Mouse (Mus musculus) bone marrow, adult 2 months (tissue): ENCODE results near the gene H2al1e.
"Not testable (repeated sequence)": the region's sequence is repeated elsewhere in the genome, so short reads cannot be mapped to it uniquely, and the experiment has no call there.

Source experiments
- CTCF ChIP-seq: fragments of 200-500 bp; IDR thresholded peaks from 2 replicates; pipeline ENCODE4 v1.5.1; 2011; ENCODE audit warnings: low read length, control low read depth; ENCODE audit not compliant: control insufficient read depth, insufficient read depth
- POLR2A ChIP-seq: fragments of 200-500 bp; IDR thresholded peaks from 2 replicates; pipeline ENCODE4 v1.6.1; 2011; ENCODE audit warnings: low read depth, mild to moderate bottlenecking, control low read depth, low read length, borderline replicate concordance; ENCODE audit not compliant: control insufficient read depth

- TF ChIP-seq CTCF, POLR2A: not testable (repeated sequence)
These were observed 9.6 kb upstream of the H2al1e start, which contains the start of gene H2al1b for GRCm38 (mm10) chrX:11302132-11302531.
